Mouse (Mus musculus) thymus, adult 2 months (tissue): ENCODE measurements around the gene Slc22a18.

Experiments
- CTCF ChIP-seq: fragments of 200-500 bp; IDR thresholded peaks from 2 replicates; pipeline ENCODE4 v1.5.1; 2012; ENCODE audit warnings: mild to moderate bottlenecking, control low read depth, low read length, moderate library complexity, borderline replicate concordance; ENCODE audit not compliant: control insufficient read depth, poor library complexity, insufficient read depth; ENCODE audit errors: extremely low read depth
- POLR2A ChIP-seq: fragments of 200-500 bp; IDR thresholded peaks from 2 replicates; pipeline ENCODE4 v1.6.1; 2012; ENCODE audit warnings: mild to moderate bottlenecking, low read length, control low read depth, moderate library complexity; ENCODE audit not compliant: control insufficient read depth, poor library complexity, insufficient read depth; ENCODE audit errors: extremely low read depth

- TF ChIP-seq POLR2A (no peak), CTCF (no peak)
These were observed 37.2 kb downstream of the Slc22a18 start for GRCm38 (mm10) chr7:143510593-143511334.
